Mouse (Mus musculus) midbrain, embryonic 13.5 days (tissue): ENCODE data around the gene Btg4. TPM values are rescaled to one million over a fixed set of nuclear protein-coding genes. Genes with fewer than 3 reads are reported as not detected.
"Not testable (repeated sequence)": the region's sequence is repeated elsewhere in the genome, so short reads cannot be mapped to it uniquely, and the experiment has no call there.

Experiments
- ATAC-seq: fragments of 200-750 bp; cut with Nextera tagmentation; 2 replicates; pipeline ENCODE4 v1.8.0; 2017; ENCODE audit warnings: mild to moderate bottlenecking, moderate TSS enrichment, moderate library complexity
- H3K27ac ChIP-seq: fragments of 300-500 bp; sonication (generic); 2 replicates; pipeline ENCODE4 v1.5.1; 2015; ENCODE audit warnings: inconsistent platforms, mild to moderate bottlenecking, moderate library complexity
- H3K27me3 ChIP-seq: fragments of 300-500 bp; sonication (generic); 2 replicates; pipeline ENCODE4 v1.6.1; 2015; ENCODE audit warnings: mild to moderate bottlenecking, inconsistent platforms
- H3K36me3 ChIP-seq: fragments of 300-500 bp; sonication (generic); 2 replicates; pipeline ENCODE4 v1.6.1; 2015; ENCODE audit warnings: mild to moderate bottlenecking, inconsistent platforms
- H3K4me1 ChIP-seq: fragments of 300-500 bp; sonication (generic); replicated peaks from 2 replicates; pipeline ENCODE4 v1.6.1; 2015; ENCODE audit warnings: inconsistent platforms
- H3K4me2 ChIP-seq: fragments of 300-500 bp; sonication (generic); replicated peaks from 2 replicates; pipeline ENCODE4 v1.6.1; 2015; ENCODE audit warnings: moderate library complexity, mild to moderate bottlenecking, inconsistent platforms
- H3K4me3 ChIP-seq: fragments of 300-500 bp; sonication (generic); replicated peaks from 2 replicates; pipeline ENCODE4 v1.5.1; 2015; ENCODE audit warnings: mild to moderate bottlenecking, inconsistent platforms
- H3K9ac ChIP-seq: fragments of 300-500 bp; sonication (generic); replicated peaks from 2 replicates; pipeline ENCODE4 v1.6.1; 2015; ENCODE audit warnings: mild to moderate bottlenecking, inconsistent platforms
- H3K9me3 ChIP-seq: fragments of 300-500 bp; sonication (generic); 2 replicates; pipeline ENCODE4 v1.6.1; 2016; ENCODE audit warnings: mild to moderate bottlenecking, inconsistent platforms
- WGBS: fragments of 180-500 bp; shearing (Covaris S2); methylation state at CpG from one replicate; pipeline ENCODE4 v1.1.7; 2015; 5-methylcytosine and 5-hydroxymethylcytosine counted together
- polyA plus RNA-seq: library from polyadenylated mRNA; unstranded; fragments of >200 nt; fragmentation: Nextera tagmentation; extraction: Ambion mirVana; gene quantifications from 2 replicates; pipeline ENCODE4 v1.2.1, GENCODE M21; 2015

Gene Btg4
- polyA plus RNA-seq, 1 experiment from 2014 or later, result not detected

DNA sequence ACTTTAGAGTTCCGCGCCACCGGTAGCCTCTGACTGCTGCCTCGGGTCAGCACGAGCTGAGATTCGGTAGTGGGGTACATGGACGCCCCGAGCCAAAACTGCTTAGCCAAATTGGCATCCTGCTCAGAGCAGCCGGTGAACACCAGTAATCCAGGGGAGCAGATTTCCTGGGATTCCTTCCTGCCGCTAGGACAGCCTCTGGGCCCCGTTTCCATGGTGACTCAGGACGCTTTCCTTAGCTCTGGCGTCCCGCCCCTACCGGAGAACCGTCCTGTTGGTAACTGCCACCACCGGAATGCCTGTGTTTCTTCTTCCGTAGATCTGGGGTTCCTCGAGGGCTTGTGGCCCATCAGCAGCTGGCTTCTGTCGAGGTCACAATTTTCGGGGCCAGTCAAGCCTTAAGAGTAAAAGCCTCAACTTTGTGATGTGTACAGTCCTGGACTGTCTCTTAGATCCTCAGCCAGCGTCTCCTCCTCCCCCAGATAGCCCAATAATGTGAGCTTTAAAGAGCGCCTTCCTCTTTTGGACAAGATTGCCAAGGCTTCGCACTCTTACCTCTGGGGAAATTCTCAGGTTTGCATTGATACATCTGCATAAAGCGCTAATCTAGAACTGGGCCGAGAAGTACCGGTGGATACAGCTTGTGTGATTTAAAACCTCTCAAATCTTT is 41.2 kb downstream of the Btg4 start, which contains the start of gene 4833427G06Rik:
Gene 4833427G06Rik (minus strand): TSS at position 323 of the 670 bp plus-strand sequence.
- H3K4me1 ChIP-seq, result peaks cover 21% of the 10 kb centered on the region
- no peaks in the 10 kb centered on the region for H3K9me3 ChIP-seq
- peak within 1 kb of the TSS; percentile 61 for H3K4me3 ChIP-seq
- H3K9ac ChIP-seq, result no peak within 1 kb of the TSS
- no peak within 1 kb of the TSS for H3K27ac ChIP-seq
- H3K4me2 ChIP-seq, result peak within 1 kb of the TSS; percentile 100
- WGBS, result 9% methylated on average over 27 of the region's 27 CpGs
- no peaks in the 10 kb centered on the region for H3K36me3 ChIP-seq
- peak; percentile 59 for ATAC-seq
- peaks cover 20% of the 10 kb centered on the region for H3K27me3 ChIP-seq

DNA sequence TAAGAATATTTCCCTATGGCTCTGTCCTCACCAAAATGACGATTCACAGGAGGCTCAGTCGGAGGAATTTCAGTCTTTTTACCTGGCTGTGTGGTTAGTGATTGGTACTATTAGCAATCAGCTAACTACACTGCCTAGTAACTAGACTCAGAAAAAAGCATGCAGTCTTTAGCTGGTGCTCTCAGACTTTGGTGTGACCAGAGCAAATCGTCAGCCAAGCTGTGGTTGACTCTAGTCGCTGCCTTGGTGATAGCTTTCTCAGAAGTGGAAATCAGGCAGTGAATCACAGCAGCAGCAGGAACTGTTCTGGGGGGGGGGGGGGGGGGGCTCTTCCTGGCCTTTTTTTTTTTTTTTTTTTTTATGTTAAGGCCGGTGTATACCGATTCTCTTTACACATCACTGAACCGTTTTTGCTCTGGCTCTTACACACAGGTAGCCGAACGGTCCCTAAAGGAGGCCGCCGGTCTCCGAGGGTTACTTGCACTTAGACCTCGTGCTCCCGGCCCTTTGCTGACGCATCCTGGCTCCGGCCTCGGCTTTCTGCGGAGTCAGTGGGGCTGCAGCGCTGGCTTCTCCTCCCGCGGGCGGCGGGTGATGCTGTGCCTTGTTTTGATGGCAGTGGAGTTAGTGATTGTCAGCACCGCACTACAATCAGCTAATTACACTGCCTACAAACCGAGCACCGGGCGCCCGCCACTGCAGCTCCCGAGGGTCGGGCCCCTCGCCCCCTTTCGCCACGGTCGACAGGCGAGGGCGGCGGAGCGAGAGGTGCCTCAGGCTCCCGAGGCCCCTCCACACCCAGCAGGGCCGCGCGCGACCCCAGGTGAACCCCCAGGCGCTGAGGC is 42.5 kb downstream of the Btg4 start:
- peaks cover 20% of the 10 kb centered on the region for H3K27me3 ChIP-seq
- peaks cover 21% of the 10 kb centered on the region for H3K4me1 ChIP-seq
- H3K27ac ChIP-seq, result no peak overlapping the region
- 1% methylated on average over 42 of the region's 44 CpGs for WGBS
- H3K4me2 ChIP-seq, result peak overlapping the region; percentile 100
- no peaks in the 10 kb centered on the region for H3K36me3 ChIP-seq
- ATAC-seq, result peak; percentile 88
- H3K4me3 ChIP-seq, result peak overlapping the region; percentile 61
- H3K9ac ChIP-seq, result peak overlapping the region; percentile 75
- H3K9me3 ChIP-seq, result no peaks in the 10 kb centered on the region

DNA sequence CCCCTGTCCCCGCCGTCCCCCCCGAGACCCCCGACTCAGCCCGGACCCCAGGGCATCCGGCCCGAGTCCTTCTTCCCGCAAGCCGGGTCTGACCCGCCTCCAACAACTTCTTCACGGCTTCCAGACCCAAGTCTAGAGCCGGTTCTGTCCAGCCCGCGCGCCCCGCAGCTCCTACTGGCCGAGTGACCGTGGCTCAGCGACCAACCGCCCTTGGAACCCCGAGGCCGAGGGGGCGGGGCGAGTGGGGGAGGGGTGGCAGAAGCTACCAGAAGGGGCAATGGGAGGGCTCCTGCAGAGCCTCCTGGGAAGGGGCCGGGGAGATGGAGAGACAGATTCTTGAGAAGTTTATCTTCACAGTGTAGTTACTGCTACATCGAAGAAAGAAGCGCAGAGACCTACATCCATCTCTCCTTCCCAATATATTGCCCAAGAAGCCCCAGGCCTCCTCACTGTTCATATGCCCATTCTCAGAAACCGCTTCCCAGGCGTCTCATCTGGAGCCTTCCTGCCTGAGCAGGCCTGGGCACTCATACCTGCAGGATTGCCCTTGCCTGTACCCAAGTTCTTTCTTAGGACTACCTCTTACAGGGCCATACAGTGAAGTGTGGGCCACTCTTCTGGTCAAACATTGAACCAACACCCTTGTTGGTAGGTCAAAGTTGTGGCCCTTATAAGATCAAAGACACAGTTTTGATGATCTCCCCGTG is 43.3 kb downstream of the Btg4 start:
- Histone ChIP-seq H3K4me3 (peak overlapping the region; percentile 61), H3K4me1 (peaks cover 21% of the 10 kb centered on the region), H3K9ac (peak overlapping the region; percentile 75), H3K27ac (no peak overlapping the region), H3K36me3 (no peaks in the 10 kb centered on the region), H3K9me3 (no peaks in the 10 kb centered on the region), H3K4me2 (peak overlapping the region; percentile 100), H3K27me3 (peaks cover 20% of the 10 kb centered on the region)
- 12% methylated on average over 27 of the region's 30 CpGs for WGBS
- ATAC-seq, result peak; percentile 81

DNA sequence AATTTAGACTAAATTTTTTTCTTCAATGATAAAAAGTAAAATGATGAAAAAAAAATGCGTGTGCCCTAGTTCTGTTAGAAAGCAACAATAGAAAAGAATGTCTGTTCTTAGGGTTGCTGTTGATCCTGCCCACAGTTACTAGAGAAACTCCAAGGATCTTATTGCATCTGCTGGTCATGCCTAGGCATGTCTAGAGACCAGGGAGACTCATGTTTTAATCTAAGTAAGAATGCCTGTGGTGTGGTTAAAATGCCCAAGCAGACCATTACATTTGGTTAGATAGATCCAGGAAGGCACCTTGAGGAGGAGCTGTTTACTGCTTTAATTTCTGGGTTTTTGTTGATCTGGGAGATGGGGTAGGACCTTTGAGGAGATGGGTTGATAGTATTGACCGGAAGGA is 45.0 kb downstream of the Btg4 start:
- no peak overlapping the region for H3K27ac ChIP-seq
- peaks cover 21% of the 10 kb centered on the region for H3K4me1 ChIP-seq
- peaks cover 20% of the 10 kb centered on the region for H3K27me3 ChIP-seq
- ATAC-seq, result no peak
- no peaks in the 10 kb centered on the region for H3K36me3 ChIP-seq
- no peak overlapping the region for H3K4me2 ChIP-seq
- H3K4me3 ChIP-seq, result no peak overlapping the region
- no peak overlapping the region for H3K9ac ChIP-seq
- WGBS, result 91% methylated on average over 2 of the region's 2 CpGs
- no peaks in the 10 kb centered on the region for H3K9me3 ChIP-seq

- WGBS, result 76% methylated on average over 4 of the region's 4 CpGs
- H3K36me3 ChIP-seq, result no peaks in the 10 kb centered on the region
- H3K27ac ChIP-seq, result no peak overlapping the region
- no peaks in the 10 kb centered on the region for H3K27me3 ChIP-seq
- H3K9me3 ChIP-seq, result no peaks in the 10 kb centered on the region
- no peak overlapping the region for H3K9ac ChIP-seq
- ATAC-seq, result no peak
- no peaks in the 10 kb centered on the region for H3K4me1 ChIP-seq
- no peak overlapping the region for H3K4me3 ChIP-seq
- no peak overlapping the region for H3K4me2 ChIP-seq
These were observed 54.1 kb downstream of the Btg4 start for GRCm38 (mm10) chr9:51114767-51115166.

DNA sequence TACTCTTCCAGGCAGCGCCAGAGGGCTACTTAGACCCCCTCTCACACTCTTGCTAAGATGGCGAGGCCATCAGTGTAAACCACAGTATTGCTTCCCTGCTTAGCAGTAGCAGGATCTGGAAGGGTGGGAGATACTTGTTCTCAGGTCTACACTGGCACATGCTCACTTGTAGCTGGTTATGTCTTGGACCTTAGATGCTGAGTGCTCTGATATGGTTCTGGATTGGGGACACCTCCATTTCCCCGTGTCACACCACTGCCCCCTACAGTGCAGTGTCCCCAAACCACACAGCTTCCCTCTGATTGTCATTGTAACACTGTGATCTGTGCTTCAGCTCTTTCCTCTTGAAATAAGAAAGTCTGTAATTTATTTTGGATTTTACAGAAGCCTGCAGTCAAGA is 76.3 kb downstream of the Btg4 start:
- no peak overlapping the region for H3K4me2 ChIP-seq
- no peak overlapping the region for H3K4me3 ChIP-seq
- no peaks in the 10 kb centered on the region for H3K27me3 ChIP-seq
- no peaks in the 10 kb centered on the region for H3K4me1 ChIP-seq
- no peaks in the 10 kb centered on the region for H3K9me3 ChIP-seq
- H3K27ac ChIP-seq, result no peak overlapping the region
- H3K36me3 ChIP-seq, result no peaks in the 10 kb centered on the region
- H3K9ac ChIP-seq, result no peak overlapping the region
- 66% methylated on average over 3 of the region's 3 CpGs for WGBS
- ATAC-seq, result no peak

GRCm38 (mm10) chr9:51137432-51137831 is 76.7 kb downstream of the Btg4 start:
- H3K9ac ChIP-seq, result no peak overlapping the region
- WGBS, result 79% methylated on average over 4 of the region's 4 CpGs
- H3K4me3 ChIP-seq, result no peak overlapping the region
- H3K27me3 ChIP-seq, result no peaks in the 10 kb centered on the region
- no peaks in the 10 kb centered on the region for H3K4me1 ChIP-seq
- no peak overlapping the region for H3K4me2 ChIP-seq
- no peaks in the 10 kb centered on the region for H3K9me3 ChIP-seq
- H3K27ac ChIP-seq, result no peak overlapping the region
- ATAC-seq, result no peak
- H3K36me3 ChIP-seq, result no peaks in the 10 kb centered on the region

- no peak overlapping the region for H3K9ac ChIP-seq
- no peaks in the 10 kb centered on the region for H3K27me3 ChIP-seq
- ATAC-seq, result no peak
- WGBS, result 95% methylated on average over 1 of the region's 1 CpGs
- H3K4me3 ChIP-seq, result no peak overlapping the region
- H3K9me3 ChIP-seq, result no peaks in the 10 kb centered on the region
- no peak overlapping the region for H3K27ac ChIP-seq
- no peaks in the 10 kb centered on the region for H3K36me3 ChIP-seq
- H3K4me1 ChIP-seq, result no peaks in the 10 kb centered on the region
- H3K4me2 ChIP-seq, result no peak overlapping the region
These were observed 77.1 kb downstream of the Btg4 start for GRCm38 (mm10) chr9:51137836-51138235.

- Histone ChIP-seq H3K4me2 (no peak overlapping the region), H3K27ac (no peak overlapping the region), H3K9ac (no peak overlapping the region), H3K36me3 (no peaks in the 10 kb centered on the region), H3K4me3 (no peak overlapping the region), H3K27me3 (no peaks in the 10 kb centered on the region), H3K4me1 (no peaks in the 10 kb centered on the region), H3K9me3 (no peaks in the 10 kb centered on the region)
- ATAC-seq, result no peak
- 91% methylated on average over 1 of the region's 1 CpGs for WGBS
These were observed 77.6 kb downstream of the Btg4 start for GRCm38 (mm10) chr9:51138301-51138700.

DNA sequence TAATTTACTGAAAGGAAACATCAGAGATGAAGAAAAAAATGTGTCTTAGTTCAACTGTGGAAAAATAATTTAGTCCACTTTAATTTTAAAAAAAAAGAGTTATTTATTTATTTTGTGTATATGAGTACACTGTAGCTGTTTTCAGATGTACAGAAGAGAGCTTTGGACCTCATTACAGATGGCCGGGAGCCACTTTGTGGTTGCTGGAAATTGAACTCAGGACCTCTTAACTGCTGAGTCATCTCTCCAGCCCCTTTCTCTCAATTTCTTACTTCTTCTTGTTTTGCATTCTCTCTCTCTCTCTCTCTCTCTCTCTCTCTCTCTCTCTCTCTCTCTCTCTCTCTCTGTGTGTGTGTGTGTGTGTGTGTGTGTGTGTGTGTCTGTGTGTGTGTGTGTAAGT is 78.7 kb downstream of the Btg4 start:
- not testable (repeated sequence) for H3K9me3 ChIP-seq, H3K4me1 ChIP-seq, H3K27me3 ChIP-seq, ATAC-seq, H3K4me2 ChIP-seq, H3K9ac ChIP-seq, H3K4me3 ChIP-seq, H3K36me3 ChIP-seq, H3K27ac ChIP-seq
- 93% methylated on average over 1 of the region's 1 CpGs for WGBS

DNA sequence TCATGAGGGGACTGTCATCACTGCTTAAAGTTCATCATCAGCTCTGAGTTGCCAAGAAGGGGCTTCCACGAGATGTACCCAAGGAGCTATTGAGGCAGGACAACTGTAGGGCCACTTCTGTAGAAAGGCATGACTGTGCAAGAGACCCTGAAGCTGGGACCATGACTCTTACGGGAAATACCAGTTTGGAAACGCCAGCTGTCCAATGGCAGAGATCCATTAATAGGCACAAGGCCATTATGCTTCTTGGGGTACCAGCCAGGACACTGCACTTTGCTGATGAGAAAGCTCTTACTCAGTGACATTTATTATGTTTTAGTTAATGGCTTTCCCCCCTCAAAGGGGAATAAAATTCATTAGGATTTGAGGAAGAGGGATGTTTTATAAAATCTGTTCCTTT is 80.0 kb downstream of the Btg4 start:
- Histone ChIP-seq H3K4me2 (no peak overlapping the region), H3K4me3 (no peak overlapping the region), H3K9ac (no peak overlapping the region), H3K27ac (no peak overlapping the region), H3K27me3 (no peaks in the 10 kb centered on the region), H3K36me3 (no peaks in the 10 kb centered on the region), H3K4me1 (no peaks in the 10 kb centered on the region), H3K9me3 (no peaks in the 10 kb centered on the region)
- 76% methylated on average over 3 of the region's 3 CpGs for WGBS
- ATAC-seq, result no peak

DNA sequence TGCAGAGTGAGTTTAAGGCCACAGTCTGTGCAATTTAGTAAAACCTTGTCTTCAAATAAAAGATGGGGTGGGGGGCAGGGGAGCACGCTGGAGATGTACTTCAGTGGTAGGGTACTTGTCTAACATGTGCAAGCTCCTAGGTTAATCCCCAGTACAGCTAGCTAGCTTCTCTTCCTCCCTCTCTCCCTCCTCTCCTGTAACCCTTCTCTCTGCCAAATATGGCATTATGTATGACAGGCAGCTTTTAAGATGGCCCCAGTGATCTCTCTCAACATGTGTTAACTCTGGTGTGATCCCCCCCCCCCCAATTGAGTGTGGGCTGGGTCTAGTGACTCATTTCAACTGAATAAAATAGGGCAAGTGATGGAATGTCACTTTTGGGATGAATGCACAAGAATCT is 82.7 kb downstream of the Btg4 start:
- no peak overlapping the region for H3K4me3 ChIP-seq
- H3K27ac ChIP-seq, result no peak overlapping the region
- H3K4me2 ChIP-seq, result no peak overlapping the region
- no peaks in the 10 kb centered on the region for H3K36me3 ChIP-seq
- ATAC-seq, result no peak
- no peaks in the 10 kb centered on the region for H3K27me3 ChIP-seq
- WGBS, result 92% methylated on average over 1 of the region's 1 CpGs
- 0 out of 2 replicates have a peak, but pooled peaks cover 6% of the 10 kb centered on the region for H3K4me1 ChIP-seq
- H3K9ac ChIP-seq, result no peak overlapping the region
- H3K9me3 ChIP-seq, result no peaks in the 10 kb centered on the region
